Mouse (Mus musculus) liver, embryonic 14.5 days (tissue): ENCODE measurements around the gene Satb1.

ENCODE experiments used
- CTCF ChIP-seq: IDR thresholded peaks from 2 replicates; pipeline ENCODE4 v1.5.1; 2016; ENCODE audit warnings: antibody characterized with exemption, low read depth, control low read depth
- EP300 ChIP-seq: IDR thresholded peaks from 2 replicates; pipeline ENCODE4 v1.6.1; 2016; ENCODE audit warnings: antibody characterized with exemption, low read depth

- TF ChIP-seq CTCF (no peak), EP300 (no peak)
These were observed 41.9 kb downstream of the Satb1 start for GRCm38 (mm10) chr17:51791226-51791625.
